ENCODE assay signal across 13 mouse cellular contexts in the genomic region with DNA sequence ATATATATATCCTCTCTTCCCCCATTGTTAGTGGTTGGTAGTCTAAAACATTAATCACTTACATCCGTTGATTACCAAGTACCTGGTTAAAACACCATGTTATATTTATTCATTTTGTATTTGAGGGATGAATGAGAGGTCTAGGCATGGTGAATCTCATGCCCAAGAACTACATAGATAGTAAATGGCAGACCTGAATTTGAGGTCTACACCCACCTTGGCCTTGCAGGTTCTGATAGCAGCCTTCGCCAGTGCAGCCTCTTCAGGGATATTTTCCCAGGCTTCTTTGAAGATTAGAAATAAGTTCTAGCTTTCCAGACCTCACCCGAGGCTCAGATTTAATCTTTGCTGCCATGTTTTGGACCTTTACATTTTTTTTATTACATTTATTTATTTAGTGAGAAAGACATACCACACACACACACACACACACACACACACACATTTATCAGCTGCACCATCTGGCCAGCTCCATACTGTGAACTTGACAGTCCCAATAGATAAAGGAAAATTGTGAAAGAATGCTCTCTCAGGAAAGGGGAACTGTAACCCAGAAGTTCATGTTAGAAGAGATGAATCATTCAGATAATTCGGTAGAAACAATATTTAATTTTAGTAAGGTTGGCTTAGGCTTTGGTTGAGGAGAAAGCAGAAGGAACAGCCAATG. TPM values are rescaled to one million over a fixed set of nuclear protein-coding genes. Genes with fewer than 3 reads are reported as not detected.
DNase-seq lines count a peak whose midpoint lies in the region; ATAC-seq and TF ChIP-seq lines count a peak whose summit lies in the region.
"Had no signal": no experiment of that assay in that cellular context is flagged by ENCODE, and none has a peak within 500 bp of the region (broad histone marks: within the 10 kb centered on the region; RNA-seq: fewer than 3 reads in every experiment).

No protein-coding gene starts in this region.

- DNase-seq in layer of hippocampus, adult 2 months (ENCODE audit: low spot score in 2 of 2) = no peak
- DNase-seq in layer of hippocampus, adult 8-10 months (ENCODE audit: low spot score in 2 of 2) = no peak
- no peak for DNase-seq in kidney, postnatal 36 days
- no peak for DNase-seq in adrenal gland, postnatal 10 days
- DNase-seq: gastrocnemius, postnatal 14 days; kidney, postnatal 4 days; lung, postnatal 4 days; thymus, adult 2 months had no signal

- no peak overlapping the region for H3K27ac ChIP-seq in layer of hippocampus, adult 2 months
- peak overlapping the region; percentile 63 for H3K27ac ChIP-seq in bone marrow macrophage, adult 2 months (ENCODE audit: insufficient read depth, low read depth, low read length)
- no peak overlapping the region for H3K27ac ChIP-seq in hindbrain, embryonic 16.5 days (ENCODE audit: low read depth, low read length)
- H3K27ac ChIP-seq: limb, embryonic 10.5 days had no signal

- ATAC-seq in hindbrain, embryonic 16.5 days = no peak
- ATAC-seq in monocyte, adult 5-6 weeks (replicated peaks; ENCODE audit: insufficient number of reproducible peaks, low FRiP score, low TSS enrichment, poor library complexity, severe bottlenecking) = peak; percentile 46
- ATAC-seq: inflammation-experienced regulatory T-cells, adult 6 months had no signal

- H3K27me3 ChIP-seq in hindbrain, embryonic 16.5 days (replicated peaks; ENCODE audit: control insufficient read depth, insufficient read depth, low read length) = no peaks in the 10 kb centered on the region

- H3K9ac ChIP-seq in hindbrain, embryonic 16.5 days (ENCODE audit: low read depth, low read length) = no peak overlapping the region

- TF ChIP-seq CTCF in layer of hippocampus, adult 2 months (conservative IDR thresholded peaks at IDR 0.05) = no peak
- TF ChIP-seq CTCF in bone marrow macrophage, adult 2 months (IDR thresholded peaks at IDR 0.05; ENCODE audit: low read depth, low read length) = no peak

- TF ChIP-seq POLR2A in bone marrow macrophage, adult 2 months (IDR thresholded peaks at IDR 0.05; ENCODE audit: borderline replicate concordance, low read depth, low read length) = no peak

- H3K4me1 ChIP-seq in bone marrow macrophage, adult 2 months (ENCODE audit: control insufficient read depth, insufficient read depth, low read length) = peaks cover 26% of the 10 kb centered on the region
- H3K4me1 ChIP-seq in hindbrain, embryonic 16.5 days (ENCODE audit: control insufficient read depth, insufficient read depth, low read depth, low read length) = peaks cover 26% of the 10 kb centered on the region

- H3K9me3 ChIP-seq in hindbrain, embryonic 16.5 days (ENCODE audit: control insufficient read depth, low read length) = no peaks in the 10 kb centered on the region
- H3K9me3 ChIP-seq: limb, embryonic 10.5 days had no signal

- 77% methylated on average over 4 of the region's 4 CpGs for WGBS in hindbrain, embryonic 16.5 days

- no peaks in the 10 kb centered on the region for H3K36me3 ChIP-seq in hindbrain, embryonic 16.5 days (ENCODE audit: control insufficient read depth, insufficient read depth, low read length)
- H3K36me3 ChIP-seq: limb, embryonic 10.5 days had no signal

- peak overlapping the region; percentile 88 for H3K4me3 ChIP-seq in layer of hippocampus, adult 2 months
- no peak overlapping the region for H3K4me3 ChIP-seq in bone marrow macrophage, adult 2 months (ENCODE audit: insufficient read depth, low read length)
- no peak overlapping the region for H3K4me3 ChIP-seq in hindbrain, embryonic 16.5 days (ENCODE audit: low read length)
- H3K4me3 ChIP-seq: limb, embryonic 10.5 days had no signal

- H3K4me2 ChIP-seq in hindbrain, embryonic 16.5 days (ENCODE audit: low read length) = peak overlapping the region; percentile 31; the same call in 1 of the 2 replicates

RNA-seq across cellular contexts. Expression of gene Ank, which starts 2.5 kb away (rescaled TPM):
- 100 to 1,000 TPM; 160 TPM for total RNA-seq in layer of hippocampus, adult 2 months (2021)
- 100 to 1,000 TPM; 168 to 198 (median 184) TPM for total RNA-seq in layer of hippocampus, adult 8-10 months (2022)
- polyA plus RNA-seq in bone marrow macrophage, adult 2 months (2012; ENCODE audit: insufficient read depth, insufficient read length, missing spikeins) = 65.5 and 72.9 TPM in 2 replicates
- polyA plus RNA-seq in hindbrain, embryonic 16.5 days (2015; fragmentation: Nextera tagmentation; extraction: Ambion mirVana) = 11.6 and 15.6 TPM in 2 replicates
- total RNA-seq in monocyte, adult 5-6 weeks (2017) = 12.1 to 17.2 TPM (median 12.3 TPM) in 3 replicates
- 10 to 100 TPM; 30.1 to 33.3 TPM for total RNA-seq in adrenal gland, postnatal 10 days (2021)
